Mouse (Mus musculus): ENCODE data around the gene Urb2.

DNA sequence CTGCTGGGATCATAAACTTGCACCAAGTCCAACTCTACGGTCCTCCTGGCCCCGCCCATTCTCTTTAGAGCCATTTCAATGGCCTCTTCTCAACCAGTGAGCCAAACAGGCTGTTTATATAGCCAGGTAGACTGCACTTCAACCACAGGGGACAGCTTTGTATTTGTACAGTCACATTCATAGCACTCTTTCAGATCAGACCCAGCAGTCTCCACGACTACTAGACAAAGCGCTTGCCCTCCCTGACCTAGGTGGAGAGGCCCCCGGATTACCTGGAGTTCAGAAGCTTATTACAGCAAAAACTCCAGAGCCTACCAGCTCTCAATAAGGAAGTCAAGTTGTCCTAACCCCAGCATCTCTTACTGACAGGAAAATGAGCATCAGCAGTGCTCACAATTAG, 27.7 kb upstream of the Urb2 start:
- no peak for TF ChIP-seq CTCF (conservative IDR thresholded peaks at IDR 0.05 in 1 of 2, IDR thresholded peaks at IDR 0.05 in 1 of 2; ENCODE audit: low read depth in 2 of 2, low read length in 2 of 2)
- TF ChIP-seq GABPA (IDR thresholded peaks at IDR 0.05; ENCODE audit: insufficient replicate concordance, low read depth, low read length), result no peak
- no peak for TF ChIP-seq UBTF (IDR thresholded peaks at IDR 0.05; ENCODE audit: low read depth, low read length)
- TF ChIP-seq HCFC1 (IDR thresholded peaks at IDR 0.05; ENCODE audit: low read depth, low read length), result no peak
- TF ChIP-seq IRF4 (IDR thresholded peaks at IDR 0.05; ENCODE audit: low read depth, low read length), result no peak
